Mouse (Mus musculus) left cerebral cortex, postnatal 25 days (tissue): Measurements from ENCODE around the gene Pecam1. TPM values are rescaled to one million over a fixed set of nuclear protein-coding genes. Genes with fewer than 3 reads are reported as not detected.
"Not testable (repeated sequence)": the region's sequence is repeated elsewhere in the genome, so short reads cannot be mapped to it uniquely, and the experiment has no call there.

Experiments used
- DNase-seq, 2 experiments: peaks; one replicate each; pipeline ENCODE4 v3.0.0; 2022; ENCODE audit warnings: low spot score in 2 of 2, mixed read lengths in 1 of 2
- intact Hi-C: fragments of 180-260 bp; cut with DNase I; formaldehyde crosslinking; loops from one replicate; pipeline ENCODE4 v1.15.1; 2025
- total RNA-seq, 2 experiments: library from RNA; stranded (reverse); gene quantifications; 2 replicates each; pipeline ENCODE4 v1.2.3; 2021

Gene Pecam1
- total RNA-seq, 2 experiments from 2014 or later = 16.2 to 18.0 TPM

- no peak for DNase-seq
- intact Hi-C loops = no loop called here
These were observed 27.0 kb upstream of the Pecam1 start for GRCm38 (mm10) chr11:106777395-106777794.

- intact Hi-C loops = no loop called here
These were observed 26.5 kb upstream of the Pecam1 start for GRCm38 (mm10) chr11:106776960-106777359.

DNA sequence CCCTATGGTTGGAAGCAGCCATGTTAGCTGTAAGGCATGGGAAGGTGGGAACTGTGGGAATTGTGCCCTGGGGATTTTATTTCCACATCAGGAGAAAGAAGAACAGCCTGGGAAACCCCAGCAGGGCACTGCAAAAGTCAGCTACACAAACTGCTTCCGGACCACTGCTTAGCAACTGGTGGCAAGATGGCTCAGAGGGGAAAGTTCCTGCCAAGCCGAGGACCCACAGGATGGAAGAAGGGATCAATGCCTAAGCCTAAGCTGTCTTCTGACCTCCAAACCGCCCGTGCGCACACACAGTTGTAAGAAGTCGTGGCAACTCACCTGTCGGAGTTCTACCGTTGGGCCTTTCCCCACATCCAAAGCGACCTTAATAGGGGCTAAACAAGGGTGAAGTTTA lies 22.6 kb upstream of the Pecam1 start:
- no peak for DNase-seq
- intact Hi-C loops = no loop called here

More at GRCm38 (mm10) chr11:106776960-106777359, 26.5 kb upstream of the Pecam1 start:
- DNase-seq = no peak

GRCm38 (mm10) chr11:106770195-106770974 lies 20.0 kb upstream of the Pecam1 start:
- intact Hi-C loops = no loop called here
- no peak for DNase-seq

GRCm38 (mm10) chr11:106767516-106767915 lies 17.1 kb upstream of the Pecam1 start:
- DNase-seq = no peak
- intact Hi-C loops = no loop called here

- intact Hi-C loops = no loop called here
- no peak for DNase-seq
These were observed 16.3 kb upstream of the Pecam1 start for GRCm38 (mm10) chr11:106766611-106767162.

DNA sequence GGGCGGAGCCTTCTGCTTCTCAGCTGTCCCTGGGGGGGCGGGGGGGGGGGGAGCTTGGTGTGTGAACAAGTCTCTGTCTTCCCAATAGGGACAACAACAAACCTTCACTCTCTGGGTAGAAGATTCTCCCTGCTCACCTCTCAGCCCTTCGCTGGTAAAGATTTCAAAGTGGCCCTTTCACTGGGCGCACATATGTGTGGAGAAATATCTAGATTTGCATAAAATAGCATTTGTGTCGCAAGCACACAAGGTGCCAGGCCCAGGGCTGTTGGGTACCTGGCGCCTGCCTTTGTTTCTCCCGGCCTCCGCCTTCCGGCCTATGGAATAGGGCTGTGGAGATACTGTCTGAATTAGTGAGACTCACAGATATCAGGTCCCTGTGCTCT lies 12.4 kb upstream of the Pecam1 start:
- intact Hi-C loops = no loop called here
- DNase-seq = no peak

GRCm38 (mm10) chr11:106762139-106762799 lies 11.8 kb upstream of the Pecam1 start:
- peak in 1 of 2 experiments; percentile 25 for DNase-seq
- intact Hi-C loops = no loop called here

- DNase-seq = no peak
- intact Hi-C loops = no loop called here
These were observed 10.1 kb upstream of the Pecam1 start for GRCm38 (mm10) chr11:106760511-106760910.

DNA sequence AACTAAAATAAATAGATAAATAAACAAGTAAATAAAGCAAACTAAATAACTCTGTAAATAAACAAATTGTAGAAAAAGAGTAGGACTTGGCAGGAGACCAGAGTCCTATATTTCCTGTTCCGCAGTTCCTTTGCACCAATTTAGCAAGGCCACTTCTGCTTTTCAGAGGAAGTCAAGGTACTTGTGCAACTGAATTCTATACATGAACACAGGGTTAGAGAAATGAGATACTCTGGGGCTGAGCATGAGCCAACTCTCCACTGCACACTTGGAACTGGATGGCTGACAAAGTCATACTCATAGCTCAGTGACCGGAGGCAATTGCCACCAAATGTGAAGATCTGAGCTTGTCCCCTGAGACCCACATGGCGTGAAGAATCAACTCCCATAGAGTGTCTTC lies 8.6 kb upstream of the Pecam1 start:
- peak in 1 of 2 experiments; percentile 15 for DNase-seq
- intact Hi-C loops = no loop called here

GRCm38 (mm10) chr11:106755583-106755982 lies 5.2 kb upstream of the Pecam1 start:
- no peak for DNase-seq
- intact Hi-C loops = no loop called here

DNA sequence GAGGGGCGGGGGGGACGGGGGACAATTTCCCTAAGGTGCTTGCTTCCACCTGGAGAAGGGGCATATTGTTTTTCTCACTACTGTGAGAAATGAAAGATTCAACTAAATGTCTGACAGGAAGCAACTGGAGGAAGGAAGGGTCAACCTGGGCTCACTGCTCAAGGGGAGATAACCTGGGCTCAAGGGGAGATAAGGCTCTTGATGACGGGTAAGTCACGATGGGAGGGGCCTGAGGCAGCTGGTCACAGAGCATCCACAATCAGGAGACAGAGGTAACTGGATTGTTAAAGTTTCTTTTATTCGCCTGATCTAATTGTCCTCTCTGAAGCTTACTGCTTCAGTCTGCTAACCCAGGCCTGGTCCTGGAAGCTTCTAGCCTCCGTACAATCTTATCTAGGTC lies 2.9 kb upstream of the Pecam1 start:
- DNase-seq = no peak
- intact Hi-C loops = no loop called here

DNA sequence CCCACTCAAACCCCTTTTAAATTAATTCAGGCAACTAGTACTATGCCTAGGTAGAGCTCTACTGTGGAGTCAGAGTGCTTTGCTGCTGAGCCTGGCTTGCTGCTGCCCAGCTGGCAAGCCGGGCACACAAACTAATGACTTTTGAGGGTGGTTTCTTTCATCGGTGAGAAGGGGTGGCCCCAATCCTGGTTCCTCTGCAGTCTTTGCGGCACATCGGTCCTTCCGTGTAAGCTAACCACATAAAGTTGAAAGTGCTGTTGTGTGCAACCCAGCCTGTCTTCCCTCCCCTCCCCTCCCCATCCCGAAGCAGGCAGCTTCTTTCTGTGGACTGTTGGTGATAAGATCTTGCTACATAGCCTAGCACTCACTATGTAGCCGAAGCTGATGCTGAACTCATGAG lies 1.7 kb upstream of the Pecam1 start:
- intact Hi-C loops = no loop called here
- DNase-seq = peak in 1 of 2 experiments; percentile 14

DNA sequence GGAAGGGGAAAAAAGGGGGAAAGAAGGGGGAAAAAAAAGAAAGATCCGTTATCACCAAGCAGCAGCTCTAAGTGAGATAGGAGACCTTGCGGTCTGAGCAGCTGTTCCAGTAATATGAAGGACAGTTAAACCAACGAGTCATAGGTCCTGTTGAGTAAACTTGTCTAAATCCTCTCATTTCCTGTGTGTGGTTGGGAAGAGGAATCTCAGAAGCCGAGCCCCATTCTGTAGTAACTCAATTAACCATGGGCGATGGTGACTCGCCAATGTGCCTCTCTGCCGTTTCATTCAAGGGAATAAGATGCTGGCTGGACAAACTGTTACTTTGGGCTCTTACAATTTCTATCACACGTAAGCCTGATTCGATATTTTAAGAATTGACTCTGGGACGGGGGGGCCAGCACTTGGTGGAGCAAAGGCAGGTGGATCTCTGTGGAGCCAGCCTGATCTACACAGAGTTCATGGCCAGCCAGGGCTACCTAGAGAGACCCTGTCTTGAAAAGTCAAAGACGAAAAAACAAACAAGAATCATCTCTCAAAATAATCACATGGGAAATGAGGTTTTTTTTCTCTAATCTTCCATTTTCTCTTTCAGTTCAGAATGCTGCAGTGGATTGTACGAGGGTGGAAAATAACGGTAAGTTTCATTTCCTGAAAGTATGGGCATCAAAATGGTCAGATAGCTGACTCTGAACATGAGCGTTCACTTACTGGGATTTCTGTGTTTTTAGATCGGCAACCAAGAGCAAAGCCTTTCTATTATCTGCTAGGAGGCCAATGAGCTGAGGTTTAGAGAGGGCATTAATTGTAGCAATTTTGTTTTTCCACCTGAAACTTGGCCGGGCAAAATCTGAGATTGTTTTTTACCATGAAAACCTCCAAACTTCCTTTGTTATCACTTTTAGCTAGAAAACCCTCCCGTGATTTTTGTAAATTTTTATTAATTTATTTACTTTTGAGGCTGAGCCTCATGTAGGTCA lies 901 bp upstream of the Pecam1 start, which contains the start of gene Milr1:
TSS of gene Milr1 (plus strand) at position 188 of the 980 bp plus-strand sequence.
- intact Hi-C loops = no loop called here
- DNase-seq = no peak

GRCm38 (mm10) chr11:106749557-106750120 lies 789 bp downstream of the Pecam1 start:
- not testable (repeated sequence) for DNase-seq
- intact Hi-C loops = loop anchor here (10.0 kb wide), 2 partner anchors 245 to 345 kb away; no protein-coding TSS in a partner anchor

DNA sequence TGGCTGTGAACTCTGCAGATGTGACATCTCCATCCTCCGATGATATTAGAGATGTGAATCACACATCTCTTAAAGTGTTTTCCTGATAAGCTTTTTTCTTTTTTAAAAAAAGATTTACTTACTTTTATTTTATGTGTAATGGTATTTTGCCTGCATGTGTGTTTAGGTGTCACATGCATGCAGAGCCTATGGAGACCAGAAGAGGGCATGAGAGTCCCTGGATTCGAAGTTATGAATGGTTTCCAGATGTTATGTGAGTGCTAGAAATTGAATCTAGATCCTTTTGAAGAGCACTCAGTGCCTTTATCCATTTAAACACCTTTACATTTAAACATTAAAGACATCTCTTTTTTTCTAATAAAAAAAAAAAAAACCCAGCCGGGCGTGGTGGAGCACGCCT lies 5.5 kb downstream of the Pecam1 start:
- no peak for DNase-seq
- intact Hi-C loops = loop anchor here (10.0 kb wide), 2 partner anchors 240 to 340 kb away; no protein-coding TSS in a partner anchor

GRCm38 (mm10) chr11:106742388-106742841 lies 8.0 kb downstream of the Pecam1 start:
- intact Hi-C loops = loop anchor here (1.0 to 10.0 kb wide), 3 partner anchors 94 to 338 kb away; no protein-coding TSS in a partner anchor
- peak in 1 of 2 experiments; percentile 16 for DNase-seq

GRCm38 (mm10) chr11:106741826-106742225 lies 8.6 kb downstream of the Pecam1 start:
- intact Hi-C loops = loop anchor here (1.0 to 10.0 kb wide), 3 partner anchors 94 to 337 kb away; no protein-coding TSS in a partner anchor
- no peak for DNase-seq

DNA sequence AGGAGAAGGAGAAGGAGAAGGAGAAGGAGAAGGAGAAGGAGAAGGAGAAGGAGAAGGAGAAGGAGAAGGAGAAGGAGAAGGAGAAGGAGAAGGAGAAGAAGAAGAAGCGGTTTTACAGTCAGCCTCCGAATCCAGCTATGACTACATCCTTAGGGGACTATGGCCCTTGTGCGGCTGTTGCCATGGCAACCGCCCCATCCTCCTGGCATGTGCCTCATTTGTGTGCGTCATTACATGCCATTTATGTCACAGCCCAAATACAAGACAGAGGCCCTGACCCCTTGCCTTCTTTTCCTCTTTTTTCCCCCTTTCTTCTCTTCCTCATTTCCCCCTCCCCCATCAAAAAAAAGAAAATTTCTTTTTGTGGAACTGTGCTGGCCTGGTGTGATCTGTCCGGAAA lies 9.2 kb downstream of the Pecam1 start:
- peak in 1 of 2 experiments; percentile 26 for DNase-seq
- intact Hi-C loops = loop anchor here (10.0 kb wide), 2 partner anchors 236 to 336 kb away; no protein-coding TSS in a partner anchor
